Mouse (Mus musculus) stomach, embryonic 14.5 days (tissue): ENCODE results near the gene Rpl35. TPM values are rescaled to one million over a fixed set of nuclear protein-coding genes. Genes with fewer than 3 reads are reported as not detected.

ENCODE experiments used
- ATAC-seq: fragments of 200-750 bp; cut with Nextera tagmentation; 2 replicates; pipeline ENCODE4 v1.8.0; 2017; ENCODE audit warnings: low read depth, moderate TSS enrichment; ENCODE audit not compliant: insufficient number of reproducible peaks, insufficient read depth, low FRiP score
- H3K27ac ChIP-seq: fragments of 300-500 bp; sonication (generic); 2 replicates; pipeline ENCODE4 v1.5.1; 2014; ENCODE audit warnings: mild to moderate bottlenecking, low read length, moderate library complexity, mixed read lengths
- H3K27me3 ChIP-seq: fragments of 300-500 bp; sonication (generic); 2 replicates; pipeline ENCODE4 v1.6.1; 2014; ENCODE audit warnings: low read length, control low read depth, mixed read lengths; ENCODE audit not compliant: control insufficient read depth, insufficient read depth
- H3K36me3 ChIP-seq: fragments of 300-500 bp; sonication (generic); 2 replicates; pipeline ENCODE4 v1.6.1; 2014; ENCODE audit warnings: mild to moderate bottlenecking, control low read depth, low read length, moderate library complexity, mixed read lengths; ENCODE audit not compliant: control insufficient read depth, insufficient read depth
- H3K4me1 ChIP-seq: fragments of 300-500 bp; sonication (generic); 2 replicates; pipeline ENCODE4 v1.6.1; 2014; ENCODE audit warnings: low read length, control low read depth, mixed read lengths; ENCODE audit not compliant: control insufficient read depth, insufficient read depth
- H3K4me2 ChIP-seq: fragments of 300-500 bp; sonication (generic); replicated peaks from 2 replicates; pipeline ENCODE4 v1.6.1; 2014; ENCODE audit warnings: low read depth, low read length, control low read depth
- H3K4me3 ChIP-seq: fragments of 300-500 bp; sonication (generic); 2 replicates; pipeline ENCODE4 v1.5.1; 2014; ENCODE audit warnings: low read depth, low read length, control low read depth
- H3K9ac ChIP-seq: fragments of 300-500 bp; sonication (generic); replicated peaks from 2 replicates; pipeline ENCODE4 v1.6.1; 2014; ENCODE audit warnings: low read depth, mild to moderate bottlenecking, control low read depth, low read length, moderate library complexity, mixed read lengths
- H3K9me3 ChIP-seq: fragments of 300-500 bp; sonication (generic); 2 replicates; pipeline ENCODE4 v1.6.1; 2016; ENCODE audit warnings: low read depth, low read length, control low read depth; ENCODE audit not compliant: control insufficient read depth
- whole genome bisulfite sequencing: fragments of 180-500 bp; shearing (Covaris S2); extraction: QIAGEN DNeasy Blood & Tissue Kit; methylation state at CpG from one replicate; pipeline ENCODE4 v1.1.7; 2014; 5-methylcytosine and 5-hydroxymethylcytosine counted together
- polyA plus RNA-seq: library from polyadenylated mRNA; unstranded; fragments of >200 nt; fragmentation: Nextera tagmentation; extraction: Ambion mirVana; gene quantifications from 2 replicates; pipeline ENCODE4 v1.2.1, GENCODE M21; 2014

Gene Rpl35
- polyA plus RNA-seq, 1 experiment from 2014 or later: 1,116 TPM

DNA sequence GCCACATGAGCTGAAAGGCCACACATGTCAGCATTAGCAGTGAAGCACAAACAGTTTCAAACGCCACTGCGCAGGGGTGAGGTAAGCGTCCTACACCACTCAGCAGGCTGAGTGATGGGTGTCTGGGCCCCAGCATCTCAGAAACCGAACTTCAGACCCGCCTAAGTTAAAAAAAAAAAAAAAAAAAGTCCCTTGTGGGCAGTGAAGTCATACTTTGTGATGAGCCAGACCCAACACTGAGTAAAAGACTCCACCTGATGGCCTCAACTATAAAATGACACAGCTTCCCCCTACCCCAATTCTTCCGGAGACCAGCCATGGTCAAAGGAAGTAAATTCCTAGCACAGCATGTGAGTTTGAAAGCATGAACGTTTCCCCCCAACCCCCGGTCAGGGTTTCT lies 2.3 kb downstream of the Rpl35 start:
- H3K4me3 ChIP-seq: peak overlapping the region; percentile 77; the same call in 1 of the 2 replicates
- peak overlapping the region; percentile 92; the same call in 1 of the 2 replicates for H3K9ac ChIP-seq
- H3K27ac ChIP-seq: no peak overlapping the region
- H3K4me1 ChIP-seq: peaks cover 24% of the 10 kb centered on the region
- no peaks in the 10 kb centered on the region for H3K27me3 ChIP-seq
- ATAC-seq: no peak
- H3K4me2 ChIP-seq: peak overlapping the region; percentile 94
- 51% methylated on average over 8 of the region's 8 CpGs for WGBS
- H3K9me3 ChIP-seq: no peaks in the 10 kb centered on the region
- peaks cover 42% of the 10 kb centered on the region for H3K36me3 ChIP-seq

- Histone ChIP-seq H3K4me3 (no peak overlapping the region), H3K4me2 (no peak overlapping the region), H3K27ac (no peak overlapping the region), H3K27me3 (no peaks in the 10 kb centered on the region), H3K9ac (no peak overlapping the region), H3K9me3 (no peaks in the 10 kb centered on the region), H3K36me3 (peaks cover 42% of the 10 kb centered on the region), H3K4me1 (peaks cover 20% of the 10 kb centered on the region)
- 72% methylated on average over 3 of the region's 3 CpGs for WGBS
- ATAC-seq: no peak
These were observed 3.6 kb downstream of the Rpl35 start for GRCm38 (mm10) chr2:39001866-39002265.

DNA sequence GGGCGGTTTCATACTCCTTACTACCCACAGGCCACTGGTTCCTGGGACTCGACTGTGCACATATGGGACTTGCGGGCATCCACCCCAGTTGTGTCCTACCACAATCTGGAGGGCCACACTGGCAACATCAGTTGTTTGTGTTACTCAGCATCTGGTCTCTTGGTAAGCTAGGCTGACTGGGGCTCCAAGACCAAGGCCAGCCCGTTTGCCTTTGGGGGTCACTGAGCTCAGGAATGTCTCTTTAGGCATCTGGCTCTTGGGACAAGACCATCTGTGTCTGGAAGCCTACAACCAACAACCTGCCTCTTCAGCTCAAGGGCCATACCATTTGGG lies 4.9 kb downstream of the Rpl35 start:
- H3K27ac ChIP-seq: no peak overlapping the region
- peaks cover 42% of the 10 kb centered on the region for H3K36me3 ChIP-seq
- H3K4me3 ChIP-seq: no peak overlapping the region
- WGBS: 84% methylated on average over 4 of the region's 4 CpGs
- peaks cover 14% of the 10 kb centered on the region for H3K4me1 ChIP-seq
- no peaks in the 10 kb centered on the region for H3K9me3 ChIP-seq
- H3K27me3 ChIP-seq: no peaks in the 10 kb centered on the region
- H3K4me2 ChIP-seq: no peak overlapping the region
- H3K9ac ChIP-seq: no peak overlapping the region
- no peak for ATAC-seq

- 57% methylated on average over 8 of the region's 8 CpGs for WGBS
- ATAC-seq: no peak
These were observed 5.4 kb downstream of the Rpl35 start for GRCm38 (mm10) chr2:38999910-39000586.

DNA sequence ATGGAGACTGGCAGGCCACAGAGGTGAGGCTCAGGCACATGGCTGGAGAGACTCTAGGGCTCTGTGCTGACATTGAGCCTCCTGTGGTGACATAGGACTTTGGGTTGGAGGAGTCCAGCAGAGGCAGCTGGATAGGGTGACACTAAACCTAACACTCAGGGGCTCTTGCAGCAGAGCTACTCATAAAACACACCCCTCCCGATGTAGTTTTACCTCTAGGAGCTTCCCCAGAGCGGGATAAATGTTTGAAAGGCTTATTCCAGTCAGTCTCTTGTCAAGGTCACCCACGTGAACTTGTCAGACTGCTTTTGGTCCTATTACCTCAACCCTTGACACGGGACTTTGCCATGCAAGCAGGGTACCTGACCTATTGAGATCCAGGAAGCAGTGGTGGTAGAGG lies 6.0 kb downstream of the Rpl35 start:
- no peaks in the 10 kb centered on the region for H3K9me3 ChIP-seq
- no peak overlapping the region for H3K4me2 ChIP-seq
- peaks cover 42% of the 10 kb centered on the region for H3K36me3 ChIP-seq
- 42% methylated on average over 4 of the region's 4 CpGs for WGBS
- no peak for ATAC-seq
- no peak overlapping the region for H3K9ac ChIP-seq
- H3K27me3 ChIP-seq: no peaks in the 10 kb centered on the region
- peaks cover 14% of the 10 kb centered on the region for H3K4me1 ChIP-seq
- H3K4me3 ChIP-seq: no peak overlapping the region
- no peak overlapping the region for H3K27ac ChIP-seq

More at GRCm38 (mm10) chr2:38999910-39000586, 5.4 kb downstream of the Rpl35 start:
- H3K4me2 ChIP-seq: no peak overlapping the region
- H3K36me3 ChIP-seq: peaks cover 42% of the 10 kb centered on the region
- no peak overlapping the region for H3K9ac ChIP-seq
- H3K4me1 ChIP-seq: peaks cover 14% of the 10 kb centered on the region
- no peaks in the 10 kb centered on the region for H3K9me3 ChIP-seq
- no peak overlapping the region for H3K27ac ChIP-seq
- no peak overlapping the region for H3K4me3 ChIP-seq
- no peaks in the 10 kb centered on the region for H3K27me3 ChIP-seq

DNA sequence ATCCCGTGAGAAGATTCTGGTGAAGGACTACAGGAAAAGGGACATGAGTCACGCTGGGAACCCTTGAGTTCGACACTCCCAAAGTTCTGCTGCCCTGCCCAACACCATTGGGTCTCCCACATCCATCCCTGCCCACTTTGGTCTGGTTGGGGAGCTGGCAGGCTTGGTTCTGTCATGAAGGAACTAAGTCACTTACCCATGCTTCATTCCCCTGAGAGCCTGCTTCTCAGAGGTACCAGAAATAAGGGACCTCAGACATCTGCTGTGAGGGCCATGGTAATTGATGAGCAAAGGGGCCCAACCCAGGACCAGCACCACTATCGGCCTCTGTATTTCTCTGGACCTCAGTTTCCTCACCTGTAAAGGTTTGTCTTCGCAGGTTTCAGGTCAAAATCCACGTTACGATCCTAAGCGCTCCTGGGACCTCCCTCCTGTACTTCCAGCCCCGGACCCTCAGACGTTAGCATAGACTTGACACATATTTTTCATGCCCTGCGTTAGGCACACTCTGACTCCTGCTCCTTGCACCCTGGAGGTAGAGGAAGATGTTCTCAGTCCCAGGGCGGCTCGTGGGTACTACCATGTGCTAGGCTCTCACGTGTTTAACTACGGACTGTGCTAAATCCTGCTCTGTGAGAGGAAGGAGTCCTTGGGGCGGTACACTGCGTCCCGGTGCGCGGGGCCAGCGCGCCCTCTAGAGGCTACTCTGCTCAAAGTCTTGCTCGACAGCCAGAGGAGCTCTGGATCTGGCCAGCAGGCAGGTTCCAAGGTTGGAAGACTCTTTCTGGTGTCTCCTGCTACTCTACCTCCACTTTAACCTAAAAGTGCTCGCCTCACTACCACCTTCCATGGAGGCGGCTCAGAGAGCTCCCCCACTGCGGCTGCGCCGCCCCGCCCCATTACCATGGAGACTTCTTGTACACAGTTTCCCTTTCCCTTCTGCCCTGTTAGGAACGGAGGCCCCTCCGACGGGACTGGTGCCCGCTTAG lies 7.7 kb downstream of the Rpl35 start, which contains the start of gene Wdr38:
Gene Wdr38, plus strand, starts transcription at position 91 of the 989 bp plus-strand sequence.
- Histone ChIP-seq H3K4me1 (no peaks in the 10 kb centered on the region), H3K27ac (peak within 1 kb of the TSS; percentile 11; the same call in 1 of the 2 replicates), H3K9ac (peak within 1 kb of the TSS; percentile 43), H3K9me3 (no peaks in the 10 kb centered on the region), H3K27me3 (no peaks in the 10 kb centered on the region), H3K4me3 (peak within 1 kb of the TSS; percentile 30), H3K36me3 (peaks cover 30% of the 10 kb centered on the region), H3K4me2 (peak within 1 kb of the TSS; percentile 47)
- 14% methylated on average over 33 of the region's 33 CpGs for WGBS
- peak; percentile 92 for ATAC-seq

DNA sequence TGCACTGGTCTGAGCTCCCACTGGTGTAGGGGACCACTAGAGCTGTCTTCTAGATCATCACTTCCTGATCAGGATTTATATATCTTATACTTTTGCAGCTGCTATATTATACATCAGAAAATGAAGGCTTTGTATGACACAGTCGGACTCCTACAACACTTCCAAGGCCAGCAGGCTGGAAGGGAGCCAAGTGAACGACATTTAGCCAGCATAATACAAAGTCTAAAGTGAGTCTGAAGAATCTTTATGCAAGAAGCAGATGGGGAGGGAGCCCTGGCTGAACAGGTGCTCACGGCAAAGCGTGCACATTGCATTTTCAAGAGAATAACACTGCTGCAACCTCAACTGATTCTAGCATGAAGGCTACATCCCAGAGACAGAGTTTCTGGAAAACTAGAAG lies 13.0 kb downstream of the Rpl35 start:
- Histone ChIP-seq H3K36me3 (no peaks in the 10 kb centered on the region), H3K4me2 (no peak overlapping the region), H3K27ac (no peak overlapping the region), H3K4me1 (peaks cover 5% of the 10 kb centered on the region; the same call in 1 of the 2 replicates), H3K9me3 (no peaks in the 10 kb centered on the region), H3K9ac (no peak overlapping the region), H3K27me3 (no peaks in the 10 kb centered on the region), H3K4me3 (no peak overlapping the region)
- 0 out of 2 replicates have a peak, but pooled peaks have one; percentile 7 for ATAC-seq
- 47% methylated on average over 4 of the region's 4 CpGs for WGBS

GRCm38 (mm10) chr2:38992004-38992403 lies 13.4 kb downstream of the Rpl35 start:
- Histone ChIP-seq H3K27ac (no peak overlapping the region), H3K9ac (no peak overlapping the region), H3K9me3 (no peaks in the 10 kb centered on the region), H3K4me3 (no peak overlapping the region), H3K4me1 (peaks cover 5% of the 10 kb centered on the region; the same call in 1 of the 2 replicates), H3K4me2 (no peak overlapping the region), H3K27me3 (no peaks in the 10 kb centered on the region), H3K36me3 (no peaks in the 10 kb centered on the region)
- 62% methylated on average over 4 of the region's 4 CpGs for WGBS
- peak; percentile 44 for ATAC-seq
